Mouse (Mus musculus) thymus, adult 2 months (tissue): Measurements from ENCODE around the gene Gga1.

Experiments
- CTCF ChIP-seq: fragments of 200-500 bp; IDR thresholded peaks from 2 replicates; pipeline ENCODE4 v1.5.1; 2012; ENCODE audit warnings: mild to moderate bottlenecking, control low read depth, low read length, moderate library complexity, borderline replicate concordance; ENCODE audit not compliant: control insufficient read depth, poor library complexity, insufficient read depth; ENCODE audit errors: extremely low read depth
- POLR2A ChIP-seq: fragments of 200-500 bp; IDR thresholded peaks from 2 replicates; pipeline ENCODE4 v1.6.1; 2012; ENCODE audit warnings: mild to moderate bottlenecking, low read length, control low read depth, moderate library complexity; ENCODE audit not compliant: control insufficient read depth, poor library complexity, insufficient read depth; ENCODE audit errors: extremely low read depth

DNA sequence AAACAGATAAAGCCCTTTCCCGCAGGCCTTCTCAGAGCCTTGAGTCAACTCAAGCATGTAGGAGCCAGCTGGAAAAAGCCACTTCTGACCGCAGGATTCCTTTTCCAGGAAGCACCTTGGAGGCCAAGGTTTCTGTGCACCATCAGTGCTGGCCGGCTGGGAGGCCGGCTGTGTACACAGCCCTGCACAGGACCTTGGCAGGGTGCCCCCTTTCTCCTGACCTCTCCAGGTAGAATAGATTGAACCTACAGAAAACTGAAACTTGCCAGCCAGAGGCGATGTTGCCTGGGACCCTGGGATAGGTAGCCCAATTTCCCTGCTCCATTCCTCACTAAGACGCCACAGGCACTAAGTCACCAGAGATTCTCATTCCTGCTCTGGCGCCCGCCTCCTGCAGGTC lies 31.1 kb upstream of the Gga1 start:
- no peak for TF ChIP-seq POLR2A
- TF ChIP-seq CTCF = no peak
